ENCODE assay signal across 10 mouse cellular contexts in genomic region chr9:70263735-70264134, GRCm38 (mm10). TPM values are rescaled to one million over a fixed set of nuclear protein-coding genes. Genes with fewer than 3 reads are reported as not detected.
A peak's percentile ranks its signal among the peaks of the same experiment; 100 is the strongest.
DNase-seq lines count a peak whose midpoint lies in the region; ATAC-seq and TF ChIP-seq lines count a peak whose summit lies in the region.
"Had no signal": no experiment of that assay in that cellular context is flagged by ENCODE, and none has a peak within 500 bp of the region (broad histone marks: within the 10 kb centered on the region; RNA-seq: fewer than 3 reads in every experiment).

No protein-coding gene starts in this region.

- TF ChIP-seq CTCF in left cerebral cortex, adult 2 months (IDR thresholded peaks at IDR 0.05): no peak
- no peak for TF ChIP-seq CTCF in embryonic fibroblast, embryonic 13.5 days (IDR thresholded peaks at IDR 0.05; ENCODE audit: borderline replicate concordance, insufficient read depth, low read length)

- no peaks in the 10 kb centered on the region for H3K27me3 ChIP-seq in limb, embryonic 14.5 days (ENCODE audit: control insufficient read depth, insufficient read depth, low read length)

- no peak overlapping the region for H3K4me3 ChIP-seq in left cerebral cortex, adult 2 months
- no peak overlapping the region for H3K4me3 ChIP-seq in embryonic fibroblast, embryonic 13.5 days (ENCODE audit: insufficient read depth, low read length)
- no peak overlapping the region for H3K4me3 ChIP-seq in limb, embryonic 14.5 days (replicated peaks; ENCODE audit: low read length)
- H3K4me3 ChIP-seq: liver, embryonic 15.5 days had no signal

- no peaks in the 10 kb centered on the region for H3K36me3 ChIP-seq in limb, embryonic 14.5 days (ENCODE audit: control insufficient read depth, insufficient read depth, low read length)
- H3K36me3 ChIP-seq: liver, embryonic 15.5 days had no signal

- no peak for ATAC-seq in limb, embryonic 14.5 days (ENCODE audit: low FRiP score, low read depth)

- 37% methylated on average over 7 of the region's 7 CpGs for WGBS in limb, embryonic 14.5 days

- no peak for TF ChIP-seq POLR2A in embryonic fibroblast, embryonic 13.5 days (IDR thresholded peaks at IDR 0.05; ENCODE audit: low read depth, low read length)
- TF ChIP-seq POLR2A in limb, embryonic 14.5 days (IDR thresholded peaks at IDR 0.05; ENCODE audit: borderline replicate concordance, extremely low read depth, insufficient read depth, insufficient read length): no peak

- H3K9me3 ChIP-seq in limb, embryonic 14.5 days (ENCODE audit: control insufficient read depth, low read length): no peaks in the 10 kb centered on the region
- H3K9me3 ChIP-seq: liver, embryonic 15.5 days had no signal

- no peak overlapping the region; the same call in 1 of the 2 replicates for H3K9ac ChIP-seq in limb, embryonic 14.5 days (ENCODE audit: low read depth, low read length, severe bottlenecking)
- H3K9ac ChIP-seq: liver, embryonic 15.5 days had no signal

- peak overlapping the region; percentile 48 for H3K27ac ChIP-seq in left cerebral cortex, adult 2 months
- H3K27ac ChIP-seq in embryonic fibroblast, embryonic 13.5 days (ENCODE audit: insufficient read depth, low read length): peak overlapping the region; percentile 11; the same call in 1 of the 2 replicates
- H3K27ac ChIP-seq in limb, embryonic 14.5 days (replicated peaks; ENCODE audit: low read depth, low read length): 0 out of 2 replicates have a peak overlapping the region, but pooled peaks have one; percentile 1
- H3K27ac ChIP-seq: liver, embryonic 15.5 days had no signal

- H3K4me1 ChIP-seq in embryonic fibroblast, embryonic 13.5 days (ENCODE audit: control insufficient read depth, insufficient read depth, low read length): peaks cover 28% of the 10 kb centered on the region
- peaks cover 33% of the 10 kb centered on the region for H3K4me1 ChIP-seq in limb, embryonic 14.5 days (ENCODE audit: control insufficient read depth, insufficient read depth, low read length)

- no peak overlapping the region for H3K4me2 ChIP-seq in limb, embryonic 14.5 days (replicated peaks; ENCODE audit: low read depth, low read length, severe bottlenecking)
- H3K4me2 ChIP-seq: liver, embryonic 15.5 days had no signal

- no peak for DNase-seq in left cerebral cortex, adult 2 months (ENCODE audit: extremely low spot score in 1 of 2, low spot score in 2 of 2)
- DNase-seq in left cerebral cortex, adult 11 months (ENCODE audit: low spot score): no peak
- peak; percentile 36 to 52 for DNase-seq in heart, postnatal 14 days
- DNase-seq in limb, embryonic 14.5 days (ENCODE audit: low spot score): no peak
- DNase-seq in spleen, postnatal 36 days (ENCODE audit: low spot score in 2 of 2): no peak
- DNase-seq in cerebellum, adult 9-10 months: no peak
- no peak for DNase-seq in layer of hippocampus, adult 11-12 months (ENCODE audit: low spot score)
- DNase-seq: thymus, adult 2 months had no signal

- intact Hi-C loops in left cerebral cortex, adult 2 months (cut with DNase I): no loop called here
- intact Hi-C loops in heart, postnatal 14 days (cut with DNase I): loop anchor here (5.0 kb wide), 2 partner anchors 54 to 56 kb away; partner anchors contain the start of gene Myo1e

RNA-seq across cellular contexts. Expression of gene Myo1e, which starts 56.6 kb away (rescaled TPM):
- 10 to 100 TPM; 14.1 to 14.7 TPM for total RNA-seq in left cerebral cortex, adult 2 months (2021)
- 43.6 TPM in 2 replicates for polyA plus RNA-seq in embryonic fibroblast, embryonic 13.5 days (2011; ENCODE audit: insufficient read length, low read depth, missing spikeins)
- 10 to 100 TPM; 14.6 to 17.6 TPM for total RNA-seq in heart, postnatal 14 days (2021)
- polyA plus RNA-seq in limb, embryonic 14.5 days (2012; rRNA removed): 11.0 and 12.1 TPM in 2 replicates
- 20.4 and 22.9 TPM in 2 replicates for polyA plus RNA-seq in limb, embryonic 14.5 days (2014; fragmentation: Nextera tagmentation; extraction: Ambion mirVana)

Comparison
In these comparisons a context has a peak if more than half of its experiments do, and no peak if none do; other contexts are left out.
1. DNase-seq: peak in heart, postnatal 14 days (2 of 2); none in left cerebral cortex, adult 2 months (0 of 2), left cerebral cortex, adult 11 months (single experiment), limb, embryonic 14.5 days (single experiment), spleen, postnatal 36 days (0 of 2), cerebellum, adult 9-10 months (single experiment) and layer of hippocampus, adult 11-12 months (single experiment).
2. Peak in every context shown above with its lines, with median percentiles within 50 percentile points of each other: H3K27ac ChIP-seq.